Mouse (Mus musculus) kidney, postnatal 25 days (tissue): ENCODE data around the gene Pbp2.

Experiments used
- DNase-seq, 2 experiments: peaks; one replicate each; pipeline ENCODE4 v3.0.0; 2021; ENCODE audit warnings: mixed read lengths in 2 of 2

Pbp2 gene

GRCm38 (mm10) chr6:135310305-135310704, at the start of gene Pbp2:
Gene Pbp2 (minus strand): TSS chr6:135310405.
- no peak for DNase-seq

- DNase-seq, result no peak
These were observed 44.7 kb upstream of the Pbp2 start for GRCm38 (mm10) chr6:135354953-135355352.

GRCm38 (mm10) chr6:135352537-135352936, 42.3 kb upstream of the Pbp2 start:
- DNase-seq, result no peak

- DNase-seq, result peak; percentile 81 to 89
These were observed 41.6 kb upstream of the Pbp2 start for GRCm38 (mm10) chr6:135351638-135352302.

GRCm38 (mm10) chr6:135341076-135341378, 30.8 kb upstream of the Pbp2 start:
- DNase-seq, result peak; percentile 28 to 68

DNA sequence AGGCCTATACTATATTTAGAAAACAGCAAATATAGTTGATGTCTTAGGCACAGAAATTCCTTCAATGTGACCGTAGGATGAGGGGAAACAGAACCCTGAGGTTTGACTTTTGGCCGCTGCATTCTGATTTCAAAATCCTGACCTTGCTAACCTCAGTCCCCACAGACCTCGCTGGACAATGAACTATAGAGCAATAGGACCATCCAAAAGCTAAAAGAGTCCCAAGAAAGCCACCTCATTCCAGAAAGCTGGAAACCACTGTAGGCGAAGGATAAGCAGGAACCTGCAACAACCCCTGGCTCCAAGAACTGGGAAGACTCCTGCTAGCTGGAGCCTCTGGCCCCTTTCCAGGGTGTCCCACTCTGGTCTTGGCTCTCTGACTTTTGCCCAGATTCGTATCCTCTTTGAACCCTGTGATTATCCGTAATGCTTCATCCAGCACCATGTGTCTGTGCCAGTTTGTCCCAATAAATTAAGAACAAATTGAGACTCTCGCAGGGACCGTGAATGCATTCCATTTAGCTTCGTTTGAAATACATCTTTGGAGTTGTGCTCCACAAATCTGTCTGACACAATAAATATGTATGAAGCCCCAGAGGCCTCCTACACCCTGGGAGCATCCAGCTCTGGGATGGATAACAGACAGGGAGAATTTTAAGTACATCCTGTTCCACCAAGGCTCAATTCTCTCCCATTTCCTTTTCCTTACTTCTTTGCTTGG, 30.3 kb upstream of the Pbp2 start:
- peak; percentile 61 to 63 for DNase-seq

GRCm38 (mm10) chr6:135336376-135336775, 26.2 kb upstream of the Pbp2 start:
- DNase-seq, result no peak

DNA sequence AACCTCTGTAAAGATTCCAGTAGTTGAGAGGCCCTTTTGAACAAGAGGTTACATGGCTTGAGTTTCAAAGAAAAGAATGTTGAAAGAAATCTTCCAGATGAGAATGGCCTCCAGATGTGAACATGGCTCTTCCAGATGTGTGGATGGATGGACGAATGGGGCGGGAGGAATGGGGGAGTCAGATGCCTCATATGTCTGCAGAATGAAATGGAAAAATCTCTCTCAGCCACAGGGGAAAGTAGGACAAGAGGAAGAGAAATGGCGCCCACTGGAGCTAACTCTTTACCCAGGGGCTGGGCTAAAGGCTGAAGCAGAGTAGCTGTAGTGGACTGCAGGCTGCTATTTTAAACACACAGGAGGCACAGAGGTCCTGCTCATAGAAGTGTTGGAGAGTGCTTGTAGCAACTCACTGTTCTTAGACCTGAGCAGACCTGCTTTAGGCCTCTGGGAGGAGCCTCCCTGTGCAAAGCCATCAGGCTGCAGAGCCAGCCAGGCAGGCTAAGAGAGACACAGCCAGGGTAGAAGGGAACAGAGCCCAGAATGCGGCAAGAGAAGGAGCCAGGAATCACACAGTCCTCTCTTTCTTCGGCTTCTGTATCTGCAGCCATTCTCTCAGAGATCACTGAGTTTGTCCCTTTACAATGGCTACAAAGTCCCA, 23.9 kb upstream of the Pbp2 start:
- peak in 1 of 2 experiments; percentile 51 for DNase-seq

- peak; percentile 49 to 75 for DNase-seq
These were observed 22.6 kb upstream of the Pbp2 start for GRCm38 (mm10) chr6:135332737-135333281.

- DNase-seq, result no peak
These were observed 21.7 kb upstream of the Pbp2 start for GRCm38 (mm10) chr6:135331916-135332315.

- DNase-seq, result no peak
These were observed 16.6 kb upstream of the Pbp2 start for GRCm38 (mm10) chr6:135326847-135327246.

- no peak for DNase-seq
These were observed 14.6 kb upstream of the Pbp2 start for GRCm38 (mm10) chr6:135324686-135325300.

- no peak for DNase-seq
These were observed 13.9 kb upstream of the Pbp2 start for GRCm38 (mm10) chr6:135324111-135324510.

DNA sequence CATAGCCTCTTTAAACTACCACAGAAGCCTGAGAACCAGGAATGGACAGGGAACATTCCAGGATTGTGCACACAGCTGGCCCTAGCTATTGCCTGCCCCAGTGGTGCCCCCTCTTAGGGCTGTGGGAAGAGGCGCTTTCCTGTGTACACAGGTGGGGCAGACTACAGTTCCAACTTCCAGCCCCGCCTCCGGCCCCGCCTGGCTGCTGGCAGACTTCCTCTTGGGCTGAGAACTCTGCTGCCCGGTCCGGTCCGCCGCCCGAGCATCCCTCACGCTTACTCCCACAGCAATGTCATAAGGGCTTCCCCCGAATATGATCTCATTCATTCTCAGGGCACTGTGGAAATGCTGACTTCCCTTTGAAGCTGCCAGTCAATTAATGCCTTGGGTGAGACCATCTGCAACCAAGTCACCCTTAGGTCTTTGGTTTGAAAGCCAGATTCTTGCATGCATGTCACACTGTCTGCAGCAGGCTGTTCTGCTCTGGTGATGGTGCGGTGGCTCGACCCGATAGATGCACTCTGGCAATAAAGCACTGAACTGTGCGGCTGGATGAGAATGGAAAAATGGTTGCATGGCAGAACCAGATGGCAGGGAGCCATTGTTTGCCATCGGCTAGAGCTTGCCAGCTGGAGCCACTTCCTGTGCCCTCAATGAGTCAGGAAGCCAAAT, 13.2 kb upstream of the Pbp2 start:
- peak; percentile 72 to 82 for DNase-seq

GRCm38 (mm10) chr6:135322749-135323148, 12.5 kb upstream of the Pbp2 start:
- DNase-seq, result peak; percentile 40 to 61

DNA sequence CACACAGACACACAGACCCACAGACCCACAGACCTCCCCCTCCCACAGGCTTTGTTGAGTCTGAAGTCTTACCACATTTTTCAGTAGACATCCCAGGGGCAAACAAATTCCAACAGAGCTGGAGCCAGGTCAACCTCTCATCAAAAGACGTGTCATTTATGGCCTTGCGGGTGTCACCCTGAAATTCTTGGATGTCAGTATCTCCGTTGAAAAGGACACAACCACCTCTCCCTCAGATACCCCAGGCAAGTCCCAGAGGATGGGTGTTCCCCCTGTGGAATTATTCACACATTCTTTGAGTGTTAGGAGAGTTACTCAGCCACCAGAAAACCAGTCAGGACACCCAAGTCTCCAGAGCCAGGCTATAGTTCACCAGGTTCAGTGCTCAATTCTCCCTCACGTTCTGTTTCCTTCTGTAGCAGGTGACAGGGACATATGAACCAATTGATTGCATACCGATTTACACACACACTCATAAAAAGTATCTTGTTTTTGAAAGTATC, 9.3 kb upstream of the Pbp2 start:
- DNase-seq, result no peak

DNA sequence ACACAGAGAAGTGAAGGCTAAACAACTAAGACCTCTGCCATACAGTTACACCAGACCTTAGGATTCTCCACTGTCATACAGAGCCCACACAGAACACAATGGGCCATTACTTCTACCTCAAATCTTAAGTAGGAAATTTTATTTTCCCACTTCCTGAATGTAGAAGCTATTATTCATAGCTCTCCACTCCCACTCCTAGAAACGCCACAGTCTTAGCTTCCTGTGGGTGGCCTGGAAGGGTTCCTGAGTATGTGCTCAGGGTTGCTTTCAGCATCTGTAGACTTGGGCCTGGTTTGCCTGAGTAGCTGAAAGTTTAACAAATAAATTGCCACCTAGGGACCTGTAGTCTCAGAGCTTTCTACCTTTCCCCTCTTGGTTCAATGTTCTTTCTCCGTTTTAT, 5.9 kb upstream of the Pbp2 start:
- no peak for DNase-seq

DNA sequence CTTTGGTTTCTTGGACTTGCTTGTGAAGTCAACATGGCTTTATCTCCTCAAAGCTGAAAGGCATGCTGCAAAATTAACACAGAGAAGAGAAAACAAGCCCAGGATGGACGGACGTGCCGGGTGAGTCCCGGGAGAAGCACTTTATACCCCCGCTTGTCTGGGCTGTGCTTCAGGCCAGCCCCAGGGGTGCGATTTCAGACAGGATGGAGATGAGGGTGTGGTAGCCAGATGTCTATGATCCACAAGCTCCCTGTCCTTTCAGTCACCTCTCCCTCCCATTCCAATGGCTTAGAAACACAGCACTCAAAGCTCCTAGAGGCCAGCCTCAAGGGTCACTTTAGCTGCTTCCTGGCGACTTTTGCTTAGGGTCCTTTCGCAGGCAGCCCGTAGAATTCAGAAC, 3.8 kb upstream of the Pbp2 start:
- DNase-seq, result peak in 1 of 2 experiments; percentile 52

GRCm38 (mm10) chr6:135312038-135312437, 1.8 kb upstream of the Pbp2 start:
- no peak for DNase-seq

- DNase-seq, result no peak
These were observed 5.5 kb downstream of the Pbp2 start for GRCm38 (mm10) chr6:135304576-135305260.

DNA sequence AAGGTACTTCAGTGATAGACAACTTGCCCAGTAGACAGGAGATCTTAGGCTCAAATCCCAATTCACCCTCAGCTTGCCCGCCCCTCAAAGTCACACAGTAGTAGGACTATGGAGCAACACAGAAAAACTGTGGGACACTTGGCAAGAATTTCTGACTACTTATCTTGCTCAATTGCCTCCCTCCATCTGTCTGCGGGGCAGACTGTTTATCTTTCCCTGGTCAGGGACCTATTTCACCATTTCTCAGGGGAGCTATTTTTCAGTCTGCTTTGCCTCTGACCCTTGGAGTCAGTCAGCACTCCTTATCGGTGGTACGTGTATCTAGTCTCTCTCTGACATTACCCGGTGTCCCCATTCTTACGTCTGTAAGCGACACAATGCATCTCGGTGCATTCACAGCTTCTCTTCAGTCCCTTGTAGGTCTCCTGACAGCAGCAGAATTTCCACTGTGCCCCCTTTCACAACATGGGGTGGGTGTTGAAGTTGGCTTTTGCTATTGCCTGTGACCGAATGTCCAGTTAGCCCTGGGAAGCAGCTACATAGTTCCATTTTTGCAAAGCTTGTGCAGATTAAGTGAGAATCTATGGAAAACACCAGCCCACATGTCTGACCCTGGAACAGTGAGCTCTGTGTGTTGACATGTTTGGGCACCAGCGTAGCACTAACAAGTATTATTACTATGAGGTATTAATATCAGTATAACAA, 7.6 kb downstream of the Pbp2 start:
- no peak for DNase-seq
